Mouse (Mus musculus): ENCODE data around the gene Drosha.

- no peak for TF ChIP-seq EP300 (IDR thresholded peaks at IDR 0.05; ENCODE audit: insufficient read depth, low read depth, low read length)
- TF ChIP-seq POLR2A (IDR thresholded peaks at IDR 0.05; ENCODE audit: insufficient read depth, low read length), result no peak
Measured at GRCm38 (mm10) chr15:12865595-12866314, 41.1 kb downstream of the Drosha start.

Measured in ES-Bruce4 (cell line).